ENCODE assay signal across 9 mouse cellular contexts in genomic region chr11:35395376-35395775, GRCm38 (mm10).
DNase-seq lines count a peak whose midpoint lies in the region.
"Had no signal": no experiment of that assay in that cellular context is flagged by ENCODE, and none has a peak within 500 bp of the region (broad histone marks: within the 10 kb centered on the region; RNA-seq: fewer than 3 reads in every experiment).

No protein-coding gene starts in this region.

- peak; percentile 43 to 47 for DNase-seq in cerebellum, postnatal 10 days
- no peak for DNase-seq in cerebellum, adult 11-12 months
- peak; percentile 68 for DNase-seq in urinary bladder, postnatal 14 days (ENCODE audit: low spot score)
- DNase-seq in urinary bladder, adult 2 months (ENCODE audit: low spot score) = no peak
- peak; percentile 36 for DNase-seq in kidney, postnatal 14 days
- DNase-seq in testis, postnatal 14 days (ENCODE audit: low spot score) = peak; percentile 23
- no peak for DNase-seq in cerebellum, adult 18-20 months
- DNase-seq in thymus, postnatal 0 days (ENCODE audit: low spot score) = no peak
- DNase-seq: forebrain, postnatal 0 days had no signal

Comparison
In these comparisons a context has a peak if more than half of its experiments do, and no peak if none do; other contexts are left out.
1. DNase-seq: peak in cerebellum, postnatal 10 days (2 of 2), urinary bladder, postnatal 14 days (single experiment), kidney, postnatal 14 days (single experiment) and testis, postnatal 14 days (single experiment); none in cerebellum, adult 11-12 months (single experiment), urinary bladder, adult 2 months (single experiment), cerebellum, adult 18-20 months (0 of 2) and thymus, postnatal 0 days (single experiment).